Mouse (Mus musculus) hindbrain, postnatal 0 days (tissue): ENCODE measurements at regions not wholly inside any gene's neighbourhood (a gene's known extent, or its start where the extent isn't known, plus 50 kb on each side); places are given as distances from the start of the nearest gene placed in this dataset.

Source experiments
- ATAC-seq: fragments of 200-750 bp; cut with Nextera tagmentation; 2 replicates; pipeline ENCODE4 v1.8.0; 2017; ENCODE audit warnings: mild to moderate bottlenecking, moderate TSS enrichment, moderate library complexity
- DNase-seq: peaks from one replicate; pipeline ENCODE4 v3.0.0-alpha.2; 2015; ENCODE audit warnings: low spot score
- H3K27ac ChIP-seq: fragments of 300-500 bp; sonication (generic); 2 replicates; pipeline ENCODE4 v1.5.1; 2014; ENCODE audit warnings: mild to moderate bottlenecking
- H3K27me3 ChIP-seq: fragments of 300-500 bp; sonication (generic); 2 replicates; pipeline ENCODE4 v1.6.1; 2014; ENCODE audit warnings: low read length, mixed read lengths; ENCODE audit not compliant: insufficient read depth
- H3K36me3 ChIP-seq: fragments of 300-500 bp; sonication (generic); 2 replicates; pipeline ENCODE4 v1.6.1; 2014; ENCODE audit warnings: low read length, mixed read lengths; ENCODE audit not compliant: insufficient read depth
- H3K4me1 ChIP-seq: fragments of 300-500 bp; sonication (generic); 2 replicates; pipeline ENCODE4 v1.6.1; 2014; ENCODE audit warnings: antibody characterized with exemption, low read length, mixed read lengths; ENCODE audit not compliant: insufficient read depth
- H3K4me2 ChIP-seq: fragments of 300-500 bp; sonication (generic); 2 replicates; pipeline ENCODE4 v1.6.1; 2014; ENCODE audit warnings: low read depth, mild to moderate bottlenecking, low read length, moderate library complexity, mixed read lengths
- H3K4me3 ChIP-seq: fragments of 300-500 bp; sonication (generic); 2 replicates; pipeline ENCODE4 v1.5.1; 2014; ENCODE audit warnings: low read length
- H3K9ac ChIP-seq: fragments of 300-500 bp; sonication (generic); replicated peaks from 2 replicates; pipeline ENCODE4 v1.6.1; 2014; ENCODE audit warnings: mild to moderate bottlenecking, low read length, moderate library complexity, mixed read lengths
- H3K9me3 ChIP-seq: fragments of 300-500 bp; sonication (generic); 2 replicates; pipeline ENCODE4 v1.6.1; 2016; ENCODE audit warnings: low read length, mixed read lengths
- CTCF ChIP-seq: IDR thresholded peaks from 2 replicates; pipeline ENCODE4 v1.5.1; 2016; ENCODE audit warnings: antibody characterized with exemption, control low read depth, low read depth
- WGBS: fragments of 180-500 bp; shearing (Covaris S2); extraction: QIAGEN DNeasy Blood & Tissue Kit; methylation state at CpG from one replicate; pipeline ENCODE4 v1.1.7; 2014; 5-methylcytosine and 5-hydroxymethylcytosine counted together

DNA sequence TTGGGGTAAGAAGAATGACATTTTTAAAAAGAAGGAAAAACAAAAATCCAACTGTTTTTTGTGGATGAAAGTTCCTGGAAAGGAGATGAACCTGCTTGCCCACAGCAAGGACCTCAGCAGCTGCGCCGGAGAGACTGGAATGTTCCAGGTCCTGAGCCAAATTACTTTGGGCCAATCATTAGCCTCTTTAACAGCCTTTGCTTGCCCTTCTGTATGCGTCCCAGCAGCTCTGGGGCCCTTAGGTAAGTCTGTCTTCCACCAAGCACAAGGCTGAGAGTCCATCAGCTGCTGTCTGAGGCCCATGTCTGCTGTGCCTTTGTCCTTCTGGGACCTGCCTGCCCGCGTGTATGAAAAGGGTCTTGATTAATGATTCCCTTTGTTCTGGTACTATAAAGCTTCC, 71.4 kb upstream of the Armc2 start:
- H3K9ac ChIP-seq, result no peak overlapping the region
- H3K27ac ChIP-seq, result 0 out of 2 replicates have a peak overlapping the region, but pooled peaks have one; percentile 13
- DNase-seq, result peak; percentile 37
- H3K9me3 ChIP-seq, result 0 out of 2 replicates have a peak, but pooled peaks cover 4% of the 10 kb centered on the region
- no peak overlapping the region for H3K4me2 ChIP-seq
- H3K4me3 ChIP-seq, result no peak overlapping the region
- ATAC-seq, result peak; percentile 75; the same call in 1 of the 2 replicates
- H3K4me1 ChIP-seq, result no peaks in the 10 kb centered on the region
- H3K27me3 ChIP-seq, result no peaks in the 10 kb centered on the region
- TF ChIP-seq CTCF, result no peak
- H3K36me3 ChIP-seq, result no peaks in the 10 kb centered on the region
- WGBS, result 37% methylated on average over 5 of the region's 5 CpGs

- Histone ChIP-seq H3K4me1 (no peaks in the 10 kb centered on the region), H3K9ac (no peak overlapping the region), H3K4me2 (no peak overlapping the region), H3K27ac (no peak overlapping the region), H3K27me3 (no peaks in the 10 kb centered on the region), H3K4me3 (no peak overlapping the region), H3K9me3 (0 out of 2 replicates have a peak, but pooled peaks cover 4% of the 10 kb centered on the region), H3K36me3 (no peaks in the 10 kb centered on the region)
- DNase-seq (peak; percentile 61), ATAC-seq (peak; percentile 64; the same call in 1 of the 2 replicates)
- TF ChIP-seq CTCF, result no peak
- 24% methylated on average over 3 of the region's 3 CpGs for WGBS
Observed at GRCm38 (mm10) chr10:42089235-42089625, 71.0 kb upstream of the Armc2 start.

GRCm38 (mm10) chr10:42088570-42089234, 70.5 kb upstream of the Armc2 start:
- 0 out of 2 replicates have a peak, but pooled peaks cover 4% of the 10 kb centered on the region for H3K9me3 ChIP-seq
- no peaks in the 10 kb centered on the region for H3K27me3 ChIP-seq
- H3K9ac ChIP-seq, result no peak overlapping the region
- H3K4me3 ChIP-seq, result no peak overlapping the region
- no peaks in the 10 kb centered on the region for H3K36me3 ChIP-seq
- H3K4me2 ChIP-seq, result no peak overlapping the region
- WGBS, result 63% methylated on average over 14 of the region's 14 CpGs
- H3K27ac ChIP-seq, result no peak overlapping the region
- DNase-seq (no peak), ATAC-seq (no peak)
- no peaks in the 10 kb centered on the region for H3K4me1 ChIP-seq
- TF ChIP-seq CTCF, result no peak

- ATAC-seq (no peak), DNase-seq (no peak)
- Histone ChIP-seq H3K36me3 (no peaks in the 10 kb centered on the region), H3K27me3 (no peaks in the 10 kb centered on the region), H3K4me3 (no peak overlapping the region), H3K9me3 (0 out of 2 replicates have a peak, but pooled peaks cover 4% of the 10 kb centered on the region), H3K4me2 (no peak overlapping the region), H3K9ac (no peak overlapping the region), H3K27ac (no peak overlapping the region), H3K4me1 (no peaks in the 10 kb centered on the region)
- TF ChIP-seq CTCF, result no peak
- WGBS, result 96% methylated on average over 3 of the region's 3 CpGs
Observed at GRCm38 (mm10) chr10:42087906-42088305, 69.7 kb upstream of the Armc2 start.

- H3K4me1 ChIP-seq, result no peaks in the 10 kb centered on the region
- ATAC-seq, result no peak
- H3K9me3 ChIP-seq, result 0 out of 2 replicates have a peak, but pooled peaks cover 4% of the 10 kb centered on the region
- H3K27me3 ChIP-seq, result no peaks in the 10 kb centered on the region
- 95% methylated on average over 10 of the region's 10 CpGs for WGBS
- no peak for TF ChIP-seq CTCF
- H3K4me2 ChIP-seq, result no peak overlapping the region
- no peak overlapping the region for H3K27ac ChIP-seq
- no peaks in the 10 kb centered on the region for H3K36me3 ChIP-seq
- no peak for DNase-seq
- no peak overlapping the region for H3K4me3 ChIP-seq
- no peak overlapping the region for H3K9ac ChIP-seq
Observed at GRCm38 (mm10) chr10:42086691-42087090, 68.4 kb upstream of the Armc2 start.

- no peaks in the 10 kb centered on the region for H3K36me3 ChIP-seq
- H3K4me2 ChIP-seq, result no peak overlapping the region
- no peak for TF ChIP-seq CTCF
- H3K27me3 ChIP-seq, result no peaks in the 10 kb centered on the region
- DNase-seq, result no peak
- no peaks in the 10 kb centered on the region for H3K4me1 ChIP-seq
- H3K27ac ChIP-seq, result no peak overlapping the region
- H3K9ac ChIP-seq, result no peak overlapping the region
- 0 out of 2 replicates have a peak, but pooled peaks cover 4% of the 10 kb centered on the region for H3K9me3 ChIP-seq
- no peak overlapping the region for H3K4me3 ChIP-seq
- 81% methylated on average over 2 of the region's 2 CpGs for WGBS
- ATAC-seq, result no peak
Observed at GRCm38 (mm10) chr10:42085295-42085694, 67.1 kb upstream of the Armc2 start.

GRCm38 (mm10) chr10:42082227-42082840, 64.1 kb upstream of the Armc2 start:
- ATAC-seq (no peak), DNase-seq (no peak)
- H3K9ac ChIP-seq, result no peak overlapping the region
- no peak overlapping the region for H3K4me2 ChIP-seq
- WGBS, result 73% methylated on average over 7 of the region's 7 CpGs
- H3K9me3 ChIP-seq, result 0 out of 2 replicates have a peak, but pooled peaks cover 4% of the 10 kb centered on the region
- no peaks in the 10 kb centered on the region for H3K27me3 ChIP-seq
- H3K4me3 ChIP-seq, result no peak overlapping the region
- H3K4me1 ChIP-seq, result no peaks in the 10 kb centered on the region
- no peak overlapping the region for H3K27ac ChIP-seq
- H3K36me3 ChIP-seq, result no peaks in the 10 kb centered on the region
- no peak for TF ChIP-seq CTCF
